Comparison of ENCODE assay signal across 16 mouse cellular contexts in genomic region chr12:84275288-84275687, GRCm38 (mm10). TPM values are rescaled to one million over a fixed set of nuclear protein-coding genes. Genes with fewer than 3 reads are reported as not detected.
DNase-seq lines count a peak whose midpoint lies in the region; ATAC-seq and TF ChIP-seq lines count a peak whose summit lies in the region.
"Had no signal": no experiment of that assay in that cellular context is flagged by ENCODE, and none has a peak within 500 bp of the region (broad histone marks: within the 10 kb centered on the region; RNA-seq: fewer than 3 reads in every experiment).

No protein-coding gene starts in this region.

- H3K9ac ChIP-seq in liver, adult 2 months (ENCODE audit: low read depth, low read length): no peak overlapping the region
- H3K9ac ChIP-seq in liver, embryonic 11.5 days (ENCODE audit: low read depth, low read length): no peak overlapping the region
- H3K9ac ChIP-seq: neural tube, embryonic 13.5 days had no signal

- H3K27me3 ChIP-seq in liver, adult 2 months (ENCODE audit: control insufficient read depth, insufficient read depth, low read length): no peaks in the 10 kb centered on the region
- H3K27me3 ChIP-seq in liver, embryonic 11.5 days (replicated peaks; ENCODE audit: control insufficient read depth, insufficient read depth, low read length): no peaks in the 10 kb centered on the region
- H3K27me3 ChIP-seq in splenic B cell, adult 2 months (ENCODE audit: control insufficient read depth, insufficient read depth, low read length, poor library complexity, severe bottlenecking): no peaks in the 10 kb centered on the region
- H3K27me3 ChIP-seq: neural tube, embryonic 13.5 days had no signal

- H3K4me1 ChIP-seq in liver, adult 2 months (ENCODE audit: control insufficient read depth, insufficient read depth, low read length): peaks cover 10% of the 10 kb centered on the region
- H3K4me1 ChIP-seq in liver, embryonic 11.5 days (replicated peaks; ENCODE audit: control insufficient read depth, insufficient read depth, low read length): no peaks in the 10 kb centered on the region
- no peaks in the 10 kb centered on the region for H3K4me1 ChIP-seq in brown adipose tissue, adult 24 weeks (ENCODE audit: control insufficient read depth, insufficient read depth, insufficient read length, low read length)
- H3K4me1 ChIP-seq: neural tube, embryonic 13.5 days had no signal

- H3K36me3 ChIP-seq in liver, adult 2 months (ENCODE audit: control insufficient read depth, insufficient read depth, low read length): no peaks in the 10 kb centered on the region
- H3K36me3 ChIP-seq in liver, embryonic 11.5 days (ENCODE audit: control insufficient read depth, insufficient read depth, low read length): no peaks in the 10 kb centered on the region
- no peaks in the 10 kb centered on the region for H3K36me3 ChIP-seq in splenic B cell, adult 2 months (ENCODE audit: control insufficient read depth, insufficient read depth, low read length, poor library complexity, severe bottlenecking)
- H3K36me3 ChIP-seq: neural tube, embryonic 13.5 days had no signal

- no peak overlapping the region for H3K4me3 ChIP-seq in liver, adult 2 months (ENCODE audit: insufficient read depth, low read depth, low read length)
- no peak overlapping the region for H3K4me3 ChIP-seq in liver, embryonic 11.5 days (ENCODE audit: low read depth, low read length)
- H3K4me3 ChIP-seq in brown adipose tissue, adult 24 weeks (ENCODE audit: insufficient read depth, low read depth, low read length): no peak overlapping the region
- H3K4me3 ChIP-seq: heart, adult 2 months; neural tube, embryonic 13.5 days had no signal

- no peak overlapping the region for H3K4me2 ChIP-seq in liver, embryonic 11.5 days
- H3K4me2 ChIP-seq: neural tube, embryonic 13.5 days had no signal

- no peak for ATAC-seq in liver, embryonic 11.5 days (replicated peaks; ENCODE audit: low FRiP score)
- ATAC-seq: CD4-positive, CD25-positive, alpha-beta regulatory T cell, adult 4 months had no signal

- H3K79me2 ChIP-seq in liver, adult 2 months (ENCODE audit: control insufficient read depth, insufficient read depth, low read length): no peaks in the 10 kb centered on the region

- no peak for TF ChIP-seq CTCF in liver, adult 2 months (IDR thresholded peaks at IDR 0.05; ENCODE audit: low read depth, low read length)

- no peak for TF ChIP-seq POLR2A in liver, adult 2 months (IDR thresholded peaks at IDR 0.05; ENCODE audit: extremely low read depth, insufficient read depth, low read length)

- whole genome bisulfite sequencing in liver, adult 2 months: 75% methylated on average over 9 of the region's 9 CpGs
- WGBS in liver, embryonic 11.5 days: 63% methylated on average over 9 of the region's 9 CpGs

- H3K27ac ChIP-seq in liver, adult 2 months (replicated peaks; ENCODE audit: insufficient read depth, low read depth, low read length): no peak overlapping the region
- no peak overlapping the region for H3K27ac ChIP-seq in liver, embryonic 11.5 days (ENCODE audit: low read depth, low read length)
- 0 out of 2 replicates have a peak overlapping the region, but pooled peaks have one; percentile 35 for H3K27ac ChIP-seq in brown adipose tissue, adult 24 weeks (replicated peaks; ENCODE audit: low read depth, low read length)
- H3K27ac ChIP-seq: heart, adult 2 months; neural tube, embryonic 13.5 days had no signal

- H3K9me3 ChIP-seq in liver, embryonic 11.5 days (ENCODE audit: control insufficient read depth, low read length): no peaks in the 10 kb centered on the region

- peak; percentile 50 for DNase-seq in liver, adult 2 months (ENCODE audit: extremely low read depth, low read depth, low spot score)
- no peak for DNase-seq in liver, embryonic 11.5 days (ENCODE audit: low spot score)
- DNase-seq in lung, postnatal 25 days (ENCODE audit: low spot score): peak; percentile 23
- DNase-seq in splenic B cell, adult 2 months (ENCODE audit: low read depth, low spot score): peak; percentile 34
- no peak for DNase-seq in thymus, postnatal 36 days
- DNase-seq in testis, postnatal 14 days (ENCODE audit: low spot score): no peak
- no peak for DNase-seq in layer of hippocampus, adult 11-12 months (ENCODE audit: low spot score)
- DNase-seq: cerebellum, adult 9-11 months; left cerebral cortex, postnatal 4 days; midbrain, embryonic 14.5 days; retina, postnatal 1 day; spleen, adult 18-20 months had no signal

RNA-seq across cellular contexts. Expression of gene Ptgr2, which starts 9.7 kb away (rescaled TPM):
- 61.9 and 75.3 TPM in 2 replicates for total RNA-seq in liver, adult 2 months (2014; rRNA removed)
- polyA plus RNA-seq in liver, adult 2 months (2012; rRNA removed): 16.3 and 18.5 TPM in 2 replicates
- polyA plus RNA-seq in liver, embryonic 11.5 days (2014; fragmentation: Nextera tagmentation; extraction: Ambion mirVana): 39.5 and 51.2 TPM in 2 replicates
- polyA plus RNA-seq in brown adipose tissue, adult 24 weeks (2012; ENCODE audit: insufficient read depth, insufficient read length, missing spikeins): 253 and 299 TPM in 2 replicates

RNA-seq across cellular contexts. Expression of gene Zfp410, which starts 41.4 kb away (rescaled TPM):
- total RNA-seq in liver, adult 2 months (2014; rRNA removed): 20.4 and 23.2 TPM in 2 replicates
- polyA plus RNA-seq in liver, adult 2 months (2012; rRNA removed): 11.8 and 12.5 TPM in 2 replicates
- 78.1 and 79.5 TPM in 2 replicates for polyA plus RNA-seq in liver, embryonic 11.5 days (2014; fragmentation: Nextera tagmentation; extraction: Ambion mirVana)
- polyA plus RNA-seq in brown adipose tissue, adult 24 weeks (2012; ENCODE audit: insufficient read depth, insufficient read length, missing spikeins): 11.5 and 15.7 TPM in 2 replicates

RNA-seq across cellular contexts. Expression of gene Elmsan1, which starts 56.6 kb away (rescaled TPM):
- total RNA-seq in liver, adult 2 months (2014; rRNA removed): 2.3 and 3.2 TPM in 2 replicates
- 3.4 and 3.8 TPM in 2 replicates for polyA plus RNA-seq in liver, adult 2 months (2012; rRNA removed)
- polyA plus RNA-seq in liver, embryonic 11.5 days (2014; fragmentation: Nextera tagmentation; extraction: Ambion mirVana): 12.6 and 13.4 TPM in 2 replicates
- 6.9 and 9.5 TPM in 2 replicates for polyA plus RNA-seq in brown adipose tissue, adult 24 weeks (2012; ENCODE audit: insufficient read depth, insufficient read length, missing spikeins)

Comparison
In these comparisons a context has a peak if more than half of its experiments do, and no peak if none do; other contexts are left out.
1. DNase-seq: peak in liver, adult 2 months (single experiment), lung, postnatal 25 days (single experiment) and splenic B cell, adult 2 months (single experiment); none in liver, embryonic 11.5 days (single experiment), thymus, postnatal 36 days (0 of 2), testis, postnatal 14 days (single experiment) and layer of hippocampus, adult 11-12 months (single experiment).